Mouse (Mus musculus) thymus, adult 2 months (tissue): Measurements from ENCODE around the gene Sugt1. TPM values are rescaled to one million over a fixed set of nuclear protein-coding genes. Genes with fewer than 3 reads are reported as not detected.

Source experiments
- DNase-seq: peaks from one replicate; pipeline ENCODE4 v3.0.0; 2021
- H3K27ac ChIP-seq: fragments of 200-500 bp; 2 replicates; pipeline ENCODE4 v1.5.1; 2012; ENCODE audit warnings: low read length, control low read depth; ENCODE audit not compliant: control insufficient read depth, insufficient read depth
- H3K27me3 ChIP-seq: fragments of 200-500 bp; 2 replicates; pipeline ENCODE4 v1.6.1; 2012; ENCODE audit warnings: mild to moderate bottlenecking, low read length, moderate library complexity, mixed read lengths; ENCODE audit not compliant: control insufficient read depth, insufficient read depth
- H3K36me3 ChIP-seq: fragments of 200-500 bp; 2 replicates; pipeline ENCODE4 v1.6.1; 2012; ENCODE audit warnings: mild to moderate bottlenecking, low read length, moderate library complexity; ENCODE audit not compliant: control insufficient read depth, insufficient read depth
- H3K4me1 ChIP-seq: fragments of 200-500 bp; replicated peaks from 2 replicates; pipeline ENCODE4 v1.6.1; 2012; ENCODE audit warnings: low read length; ENCODE audit not compliant: control insufficient read depth, insufficient read depth
- H3K4me3 ChIP-seq: fragments of 200-500 bp; 2 replicates; pipeline ENCODE4 v1.5.1; 2012; ENCODE audit warnings: mild to moderate bottlenecking, low read length, control low read depth, moderate library complexity; ENCODE audit not compliant: control insufficient read depth, insufficient read depth
- CTCF ChIP-seq: fragments of 200-500 bp; IDR thresholded peaks from 2 replicates; pipeline ENCODE4 v1.5.1; 2012; ENCODE audit warnings: mild to moderate bottlenecking, control low read depth, low read length, moderate library complexity, borderline replicate concordance; ENCODE audit not compliant: control insufficient read depth, poor library complexity, insufficient read depth; ENCODE audit errors: extremely low read depth
- POLR2A ChIP-seq: fragments of 200-500 bp; IDR thresholded peaks from 2 replicates; pipeline ENCODE4 v1.6.1; 2012; ENCODE audit warnings: mild to moderate bottlenecking, low read length, control low read depth, moderate library complexity; ENCODE audit not compliant: control insufficient read depth, poor library complexity, insufficient read depth; ENCODE audit errors: extremely low read depth
- WGBS: fragments of 180-500 bp; shearing (Covaris S2); methylation state at CpG from one replicate; pipeline ENCODE4 v1.1.7; 2018; 5-methylcytosine and 5-hydroxymethylcytosine counted together
- polyA plus RNA-seq: library from polyadenylated mRNA; depleted of rRNA; stranded (reverse); fragments of >200 nt; gene quantifications from 2 replicates; pipeline ENCODE4 v1.2.3, GENCODE M21; 2012; rRNA removed

The Sugt1 gene
- 6.2 and 10.2 TPM in 2 replicates for polyA plus RNA-seq

- Histone ChIP-seq H3K36me3 (peaks cover 13% of the 10 kb centered on the region), H3K27ac (peak within 1 kb of the TSS; percentile 91), H3K4me3 (peak within 1 kb of the TSS; percentile 92), H3K4me1 (peaks cover 6% of the 10 kb centered on the region), H3K27me3 (no peaks in the 10 kb centered on the region)
- TF ChIP-seq POLR2A (peak; percentile 30), CTCF (0 out of 2 replicates have a peak, but pooled peaks have one; percentile 57)
- DNase-seq = peak; percentile 95
- WGBS = under 1% methylated on average over 60 of the region's 60 CpGs
Measured at GRCm38 (mm10) chr14:79587139-79587851, at the start of gene Sugt1. Gene Sugt1, plus strand, starts transcription at chr14:79587691.

DNA sequence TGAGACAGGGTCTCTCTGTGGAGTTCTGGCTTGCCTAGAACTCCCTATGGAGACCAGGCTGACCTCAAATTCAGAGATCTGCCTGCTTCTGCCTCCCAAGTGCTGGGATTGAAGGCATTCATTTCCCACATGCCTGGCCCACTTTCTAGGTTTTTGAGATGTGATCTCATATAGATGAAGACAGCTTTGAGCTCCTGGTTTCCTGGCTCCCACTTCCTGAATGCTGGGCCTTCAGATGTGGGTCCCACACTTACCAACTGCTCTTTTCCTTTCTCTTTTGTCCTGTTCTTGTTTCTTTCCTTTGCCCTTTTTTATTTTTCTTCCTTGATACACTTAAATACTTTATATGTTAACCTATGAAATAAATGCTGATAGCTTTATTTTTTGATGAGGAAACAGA lies 49.6 kb upstream of the Sugt1 start:
- Histone ChIP-seq H3K27me3 (no peaks in the 10 kb centered on the region), H3K4me3 (no peak overlapping the region), H3K27ac (peak overlapping the region; percentile 9), H3K4me1 (peaks cover 24% of the 10 kb centered on the region), H3K36me3 (peaks cover 25% of the 10 kb centered on the region)
- no peak for DNase-seq
- TF ChIP-seq POLR2A (no peak), CTCF (no peak)

DNA sequence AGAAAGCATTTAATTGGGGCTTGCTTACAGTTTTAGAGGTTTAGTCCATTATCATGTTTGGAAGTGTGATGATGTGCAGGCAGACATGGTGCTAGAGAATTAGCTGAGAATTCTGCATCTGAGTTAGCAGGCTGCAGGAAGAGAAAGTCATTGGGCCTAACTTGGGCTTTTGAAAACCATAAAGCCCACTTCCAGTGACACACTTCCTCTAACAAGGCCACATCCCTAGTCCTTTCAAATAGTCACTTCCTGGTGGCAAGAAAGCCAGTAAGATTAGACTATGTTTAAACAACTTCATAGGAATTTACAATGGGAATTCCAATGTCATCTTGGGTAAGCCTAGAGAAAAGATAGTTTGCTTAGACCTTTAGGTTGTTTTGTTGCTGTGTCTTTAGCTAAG lies 45.9 kb upstream of the Sugt1 start:
- Histone ChIP-seq H3K27ac (no peak overlapping the region), H3K27me3 (no peaks in the 10 kb centered on the region), H3K4me3 (no peak overlapping the region), H3K4me1 (peaks cover 17% of the 10 kb centered on the region), H3K36me3 (peaks cover 23% of the 10 kb centered on the region)
- TF ChIP-seq CTCF (no peak), POLR2A (no peak)
- DNase-seq = no peak

GRCm38 (mm10) chr14:79549343-79549742 lies 38.1 kb upstream of the Sugt1 start:
- peaks cover 13% of the 10 kb centered on the region for H3K4me1 ChIP-seq
- no peak overlapping the region for H3K27ac ChIP-seq
- H3K4me3 ChIP-seq = no peak overlapping the region
- 79% methylated on average over 7 of the region's 7 CpGs for WGBS
- no peaks in the 10 kb centered on the region for H3K27me3 ChIP-seq
- no peak for DNase-seq
- H3K36me3 ChIP-seq = peaks cover 13% of the 10 kb centered on the region; the same call in 1 of the 2 replicates
- TF ChIP-seq POLR2A (no peak), CTCF (no peak)

- H3K27me3 ChIP-seq = no peaks in the 10 kb centered on the region
- H3K36me3 ChIP-seq = peaks cover 13% of the 10 kb centered on the region; the same call in 1 of the 2 replicates
- H3K4me1 ChIP-seq = peaks cover 6% of the 10 kb centered on the region
- WGBS = 76% methylated on average over 2 of the region's 2 CpGs
- H3K27ac ChIP-seq = no peak overlapping the region
- H3K4me3 ChIP-seq = no peak overlapping the region
- no peak for DNase-seq
- TF ChIP-seq POLR2A (no peak), CTCF (no peak)
Measured at GRCm38 (mm10) chr14:79551929-79552328, 35.6 kb upstream of the Sugt1 start.

DNA sequence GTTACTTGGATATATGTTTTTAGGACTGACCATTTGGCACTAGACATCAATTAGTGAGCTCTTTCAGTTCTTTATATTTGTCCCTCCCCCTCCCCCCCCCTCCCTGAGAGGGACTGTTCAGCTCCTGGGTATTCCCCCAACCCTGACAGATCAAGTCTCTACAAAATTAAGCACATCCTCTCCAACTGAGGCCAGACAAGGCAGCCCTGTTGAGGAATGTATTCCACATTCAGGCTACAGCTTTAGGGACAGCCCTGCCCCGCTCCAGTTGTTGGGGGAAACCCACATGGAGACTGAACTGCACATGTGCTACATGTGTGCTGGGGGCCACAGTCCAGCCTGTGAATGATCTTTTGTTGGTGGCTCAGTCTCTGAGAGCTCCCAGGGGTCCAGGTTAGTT lies 34.6 kb upstream of the Sugt1 start:
- H3K4me1 ChIP-seq = peaks cover 6% of the 10 kb centered on the region
- H3K4me3 ChIP-seq = no peak overlapping the region
- H3K27me3 ChIP-seq = no peaks in the 10 kb centered on the region
- peaks cover 13% of the 10 kb centered on the region; the same call in 1 of the 2 replicates for H3K36me3 ChIP-seq
- H3K27ac ChIP-seq = 0 out of 2 replicates have a peak overlapping the region, but pooled peaks have one; percentile 30
- TF ChIP-seq CTCF (no peak), POLR2A (no peak)
- 88% methylated on average over 1 of the region's 1 CpGs for WGBS
- DNase-seq = no peak
